Mouse (Mus musculus) layer of hippocampus, adult 11-12 months (tissue): ENCODE measurements around the gene Stat4.
A peak's percentile ranks its signal among the peaks of the same experiment; 100 is the strongest.

Experiments
- DNase-seq: peaks from one replicate; pipeline ENCODE4 v3.0.0; 2022; ENCODE audit warnings: low spot score

Stat4 gene

GRCm38 (mm10) chr1:51986848-51987247 lies at the start of gene Stat4:
Stat4 (plus strand) TSS chr1:51987148.
- no peak for DNase-seq

- DNase-seq, result no peak
Observed at GRCm38 (mm10) chr1:51938357-51938756, 48.6 kb upstream of the Stat4 start.

GRCm38 (mm10) chr1:51944755-51945154 lies 42.2 kb upstream of the Stat4 start:
- peak; percentile 58 for DNase-seq

- no peak for DNase-seq
Observed at GRCm38 (mm10) chr1:51947116-51947515, 39.8 kb upstream of the Stat4 start.

- no peak for DNase-seq
Observed at GRCm38 (mm10) chr1:51964647-51965046, 22.3 kb upstream of the Stat4 start.

- DNase-seq, result peak; percentile 5
Observed at GRCm38 (mm10) chr1:51968994-51969393, 18.0 kb upstream of the Stat4 start.

GRCm38 (mm10) chr1:51970182-51970581 lies 16.8 kb upstream of the Stat4 start:
- DNase-seq, result no peak

- DNase-seq, result no peak
Observed at GRCm38 (mm10) chr1:51975589-51975988, 11.4 kb upstream of the Stat4 start.

GRCm38 (mm10) chr1:51979048-51979447 lies 7.9 kb upstream of the Stat4 start:
- no peak for DNase-seq

- peak; percentile 38 for DNase-seq
Observed at GRCm38 (mm10) chr1:51991983-51992609, 5.1 kb downstream of the Stat4 start.

GRCm38 (mm10) chr1:51996056-51996455 lies 9.1 kb downstream of the Stat4 start:
- DNase-seq, result no peak

- DNase-seq, result no peak
Observed at GRCm38 (mm10) chr1:51996751-51997659, 10.1 kb downstream of the Stat4 start.

- DNase-seq, result peak; percentile 38
Observed at GRCm38 (mm10) chr1:51998542-51998941, 11.6 kb downstream of the Stat4 start.

- peak; percentile 72 for DNase-seq
Observed at GRCm38 (mm10) chr1:52004096-52004495, 17.1 kb downstream of the Stat4 start.

GRCm38 (mm10) chr1:52008443-52008842 lies 21.5 kb downstream of the Stat4 start:
- no peak for DNase-seq

GRCm38 (mm10) chr1:52008947-52009346 lies 22.0 kb downstream of the Stat4 start:
- no peak for DNase-seq

- no peak for DNase-seq
Observed at GRCm38 (mm10) chr1:52010741-52011140, 23.8 kb downstream of the Stat4 start.

- DNase-seq, result no peak
Observed at GRCm38 (mm10) chr1:52011227-52011626, 24.3 kb downstream of the Stat4 start.

- DNase-seq, result no peak
Observed at GRCm38 (mm10) chr1:52012231-52012630, 25.3 kb downstream of the Stat4 start.

GRCm38 (mm10) chr1:52012757-52013156 lies 25.8 kb downstream of the Stat4 start:
- DNase-seq, result no peak

- DNase-seq, result no peak
Observed at GRCm38 (mm10) chr1:52019621-52020020, 32.7 kb downstream of the Stat4 start.

GRCm38 (mm10) chr1:52021936-52022725 lies 35.2 kb downstream of the Stat4 start:
- DNase-seq, result no peak
